Mouse (Mus musculus): Measurements from ENCODE around the gene Cenpo. TPM values are rescaled to one million over a fixed set of nuclear protein-coding genes. Genes with fewer than 3 reads are reported as not detected.

Gene Cenpo
- polyA plus RNA-seq, 1 experiment = 36.5 TPM

DNA sequence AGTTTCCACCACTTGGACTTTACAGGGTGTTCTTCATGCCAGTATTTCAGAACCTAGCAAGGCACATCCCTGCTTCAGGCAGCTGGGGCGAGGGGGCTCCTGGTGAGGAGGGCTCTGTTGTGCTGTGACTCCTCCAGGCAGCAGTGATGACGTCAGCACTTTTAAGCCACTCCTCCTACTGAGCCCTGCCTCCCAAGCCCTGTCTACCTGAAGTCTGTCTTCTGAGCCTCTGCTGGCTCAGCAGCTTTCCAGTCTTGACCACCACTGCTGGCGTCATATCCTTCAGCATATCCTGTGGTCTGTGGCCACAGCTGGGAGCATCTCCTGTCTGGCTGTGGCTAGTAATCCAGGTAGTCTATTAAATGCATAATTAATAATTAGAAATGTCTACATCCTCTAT is 53.6 kb downstream of the Cenpo start:
- no peaks in the 10 kb centered on the region for H3K27me3 ChIP-seq (ENCODE audit: control insufficient read depth, insufficient read depth, low read length)
- H3K4me3 ChIP-seq (ENCODE audit: control insufficient read depth, low read depth, low read length) = no peak overlapping the region
- TF ChIP-seq CTCF (IDR thresholded peaks at IDR 0.05; ENCODE audit: control insufficient read depth, insufficient read depth, insufficient replicate concordance, low read depth, low read length) = no peak
- no peak for TF ChIP-seq POLR2A (IDR thresholded peaks at IDR 0.05; ENCODE audit: control insufficient read depth, low read depth, low read length)
- no peaks in the 10 kb centered on the region for H3K4me1 ChIP-seq (ENCODE audit: control insufficient read depth, insufficient read depth, low read length)
- no peak overlapping the region for H3K27ac ChIP-seq (ENCODE audit: control insufficient read depth, insufficient read depth, low read depth, low read length)
- no peaks in the 10 kb centered on the region for H3K36me3 ChIP-seq (ENCODE audit: control insufficient read depth, insufficient read depth, low read length)

DNA sequence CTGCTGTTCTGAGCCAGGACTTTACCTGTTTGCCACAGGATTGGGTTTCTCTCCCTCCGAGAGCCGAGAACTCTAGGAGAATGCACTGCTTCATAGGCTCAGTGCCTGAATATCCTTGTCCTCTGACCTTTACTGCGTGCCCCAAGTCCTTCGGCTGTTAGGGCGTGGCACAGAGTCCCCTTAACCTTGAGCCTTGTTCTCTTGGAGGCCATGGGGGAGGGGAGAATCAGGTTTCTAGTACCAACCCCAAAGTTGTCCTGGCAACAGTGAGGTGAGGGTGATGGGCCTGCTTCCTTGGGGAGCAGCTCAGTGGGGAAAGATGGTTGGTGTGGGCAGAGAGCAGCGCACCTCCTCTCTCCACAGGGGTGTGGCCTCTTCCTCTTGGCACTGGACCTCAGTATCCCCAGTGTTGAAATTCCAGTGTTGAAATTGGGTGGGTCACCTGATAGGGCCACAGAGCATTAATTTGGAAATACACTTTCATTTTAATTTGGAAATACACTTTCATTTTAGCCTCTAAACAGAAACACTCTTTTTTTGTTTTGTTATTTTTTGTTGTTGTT is 54.3 kb downstream of the Cenpo start:
- no peaks in the 10 kb centered on the region for H3K4me1 ChIP-seq (ENCODE audit: control insufficient read depth, insufficient read depth, low read length)
- no peaks in the 10 kb centered on the region for H3K27me3 ChIP-seq (ENCODE audit: control insufficient read depth, insufficient read depth, low read length)
- no peak overlapping the region for H3K27ac ChIP-seq (ENCODE audit: control insufficient read depth, insufficient read depth, low read depth, low read length)
- H3K36me3 ChIP-seq (ENCODE audit: control insufficient read depth, insufficient read depth, low read length) = no peaks in the 10 kb centered on the region
- no peak overlapping the region for H3K4me3 ChIP-seq (ENCODE audit: control insufficient read depth, low read depth, low read length)
- no peak for TF ChIP-seq POLR2A (IDR thresholded peaks at IDR 0.05; ENCODE audit: control insufficient read depth, low read depth, low read length)
- TF ChIP-seq CTCF (IDR thresholded peaks at IDR 0.05; ENCODE audit: control insufficient read depth, insufficient read depth, insufficient replicate concordance, low read depth, low read length) = no peak

- H3K36me3 ChIP-seq (ENCODE audit: control insufficient read depth, insufficient read depth, low read length) = no peaks in the 10 kb centered on the region
- no peak overlapping the region for H3K27ac ChIP-seq (ENCODE audit: control insufficient read depth, insufficient read depth, low read depth, low read length)
- H3K27me3 ChIP-seq (ENCODE audit: control insufficient read depth, insufficient read depth, low read length) = no peaks in the 10 kb centered on the region
- no peak overlapping the region for H3K4me3 ChIP-seq (ENCODE audit: control insufficient read depth, low read depth, low read length)
- H3K4me1 ChIP-seq (ENCODE audit: control insufficient read depth, insufficient read depth, low read length) = no peaks in the 10 kb centered on the region
- TF ChIP-seq POLR2A (IDR thresholded peaks at IDR 0.05; ENCODE audit: control insufficient read depth, low read depth, low read length) = no peak
Observed at GRCm38 (mm10) chr12:4178839-4179238, 55.3 kb downstream of the Cenpo start.

DNA sequence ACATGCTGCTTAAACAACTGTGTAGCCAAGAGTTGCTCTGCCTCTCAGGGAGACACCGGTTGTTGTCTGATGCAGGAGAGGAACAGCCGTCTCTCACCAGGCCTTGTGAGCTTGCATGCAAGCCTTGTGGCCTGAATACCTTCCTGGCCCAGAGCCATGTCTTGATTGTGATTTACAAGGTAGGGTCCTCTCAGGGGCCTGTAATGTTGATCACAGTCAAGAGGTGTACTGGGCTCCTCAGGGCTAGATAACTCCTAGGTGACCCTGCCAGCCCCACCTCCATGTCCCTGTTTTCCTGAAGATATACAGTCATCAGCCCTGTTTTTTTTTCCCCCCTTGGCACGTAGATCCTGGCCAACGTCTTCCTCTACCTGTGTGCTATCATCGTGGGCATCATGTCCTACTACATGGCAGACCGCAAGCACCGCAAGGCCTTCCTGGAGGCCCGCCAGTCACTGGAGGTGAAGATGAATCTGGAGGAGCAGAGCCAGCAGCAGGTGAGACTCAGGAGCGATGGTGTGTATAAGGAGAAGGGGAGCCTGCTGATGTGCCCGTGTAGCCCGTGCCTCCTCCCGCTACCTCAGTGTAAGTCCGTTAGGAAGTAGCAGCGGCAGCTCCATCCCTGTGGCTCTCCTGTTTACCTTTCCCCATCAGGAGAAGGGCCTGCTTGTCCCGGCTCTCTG is 60.8 kb downstream of the Cenpo start:
- Histone ChIP-seq H3K4me3 (ENCODE audit: control insufficient read depth, low read depth, low read length) (no peak overlapping the region), H3K36me3 (ENCODE audit: control insufficient read depth, insufficient read depth, low read length) (no peaks in the 10 kb centered on the region), H3K4me1 (ENCODE audit: control insufficient read depth, insufficient read depth, low read length) (no peaks in the 10 kb centered on the region), H3K27me3 (ENCODE audit: control insufficient read depth, insufficient read depth, low read length) (no peaks in the 10 kb centered on the region), H3K27ac (ENCODE audit: control insufficient read depth, insufficient read depth, low read depth, low read length) (no peak overlapping the region)
- TF ChIP-seq CTCF (IDR thresholded peaks at IDR 0.05; ENCODE audit: control insufficient read depth, insufficient read depth, insufficient replicate concordance, low read depth, low read length) (no peak), POLR2A (IDR thresholded peaks at IDR 0.05; ENCODE audit: control insufficient read depth, low read depth, low read length) (no peak)

GRCm38 (mm10) chr12:4169622-4170021 is 64.5 kb downstream of the Cenpo start:
- Histone ChIP-seq H3K27me3 (ENCODE audit: control insufficient read depth, insufficient read depth, low read length) (no peaks in the 10 kb centered on the region), H3K27ac (ENCODE audit: control insufficient read depth, insufficient read depth, low read depth, low read length) (no peak overlapping the region)

GRCm38 (mm10) chr12:4169058-4169457 is 65.0 kb downstream of the Cenpo start:
- Histone ChIP-seq H3K27ac (ENCODE audit: control insufficient read depth, insufficient read depth, low read depth, low read length) (no peak overlapping the region), H3K36me3 (ENCODE audit: control insufficient read depth, insufficient read depth, low read length) (no peaks in the 10 kb centered on the region), H3K27me3 (ENCODE audit: control insufficient read depth, insufficient read depth, low read length) (no peaks in the 10 kb centered on the region), H3K4me3 (ENCODE audit: control insufficient read depth, low read depth, low read length) (no peak overlapping the region), H3K4me1 (ENCODE audit: control insufficient read depth, insufficient read depth, low read length) (no peaks in the 10 kb centered on the region)
- TF ChIP-seq CTCF (IDR thresholded peaks at IDR 0.05; ENCODE audit: control insufficient read depth, insufficient read depth, insufficient replicate concordance, low read depth, low read length) = no peak

More at GRCm38 (mm10) chr12:4169622-4170021, 64.5 kb downstream of the Cenpo start:
- H3K4me1 ChIP-seq (ENCODE audit: control insufficient read depth, insufficient read depth, low read length) = no peaks in the 10 kb centered on the region
- no peak overlapping the region for H3K4me3 ChIP-seq (ENCODE audit: control insufficient read depth, low read depth, low read length)
- no peaks in the 10 kb centered on the region for H3K36me3 ChIP-seq (ENCODE audit: control insufficient read depth, insufficient read depth, low read length)
- no peak for TF ChIP-seq POLR2A (IDR thresholded peaks at IDR 0.05; ENCODE audit: control insufficient read depth, low read depth, low read length)
- TF ChIP-seq CTCF (IDR thresholded peaks at IDR 0.05; ENCODE audit: control insufficient read depth, insufficient read depth, insufficient replicate concordance, low read depth, low read length) = no peak

DNA sequence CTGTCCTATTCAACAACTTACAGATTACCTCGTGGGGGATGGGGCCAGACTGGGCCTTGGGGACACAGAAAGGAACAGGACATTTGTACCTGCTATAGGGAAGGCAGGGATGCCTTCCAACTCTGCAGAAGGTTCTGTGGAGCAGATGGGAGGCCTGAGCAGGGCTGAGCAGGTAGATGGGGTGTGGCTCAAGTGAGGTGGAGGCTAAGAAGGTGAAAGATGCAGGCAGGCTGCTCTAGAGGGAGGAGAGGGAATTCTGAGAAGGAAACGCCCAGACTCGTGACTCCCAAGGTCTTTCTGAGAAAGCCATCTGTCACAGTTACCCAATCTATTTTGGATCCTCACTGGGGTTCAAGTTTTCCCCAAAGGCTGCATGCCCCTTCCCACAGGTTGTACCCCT is 67.1 kb downstream of the Cenpo start:
- Histone ChIP-seq H3K27me3 (ENCODE audit: control insufficient read depth, insufficient read depth, low read length) (no peaks in the 10 kb centered on the region), H3K4me3 (ENCODE audit: control insufficient read depth, low read depth, low read length) (no peak overlapping the region), H3K36me3 (ENCODE audit: control insufficient read depth, insufficient read depth, low read length) (no peaks in the 10 kb centered on the region), H3K27ac (ENCODE audit: control insufficient read depth, insufficient read depth, low read depth, low read length) (no peak overlapping the region), H3K4me1 (ENCODE audit: control insufficient read depth, insufficient read depth, low read length) (no peaks in the 10 kb centered on the region)
- no peak for TF ChIP-seq POLR2A (IDR thresholded peaks at IDR 0.05; ENCODE audit: control insufficient read depth, low read depth, low read length)
- no peak for TF ChIP-seq CTCF (IDR thresholded peaks at IDR 0.05; ENCODE audit: control insufficient read depth, insufficient read depth, insufficient replicate concordance, low read depth, low read length)

Data from testis, adult 2 months (tissue).